Mouse (Mus musculus): ENCODE data around the gene Gon4l.
"Not testable (repeated sequence)": the region's sequence is repeated elsewhere in the genome, so short reads cannot be mapped to it uniquely, and the experiment has no call there.

Gon4l gene

DNA sequence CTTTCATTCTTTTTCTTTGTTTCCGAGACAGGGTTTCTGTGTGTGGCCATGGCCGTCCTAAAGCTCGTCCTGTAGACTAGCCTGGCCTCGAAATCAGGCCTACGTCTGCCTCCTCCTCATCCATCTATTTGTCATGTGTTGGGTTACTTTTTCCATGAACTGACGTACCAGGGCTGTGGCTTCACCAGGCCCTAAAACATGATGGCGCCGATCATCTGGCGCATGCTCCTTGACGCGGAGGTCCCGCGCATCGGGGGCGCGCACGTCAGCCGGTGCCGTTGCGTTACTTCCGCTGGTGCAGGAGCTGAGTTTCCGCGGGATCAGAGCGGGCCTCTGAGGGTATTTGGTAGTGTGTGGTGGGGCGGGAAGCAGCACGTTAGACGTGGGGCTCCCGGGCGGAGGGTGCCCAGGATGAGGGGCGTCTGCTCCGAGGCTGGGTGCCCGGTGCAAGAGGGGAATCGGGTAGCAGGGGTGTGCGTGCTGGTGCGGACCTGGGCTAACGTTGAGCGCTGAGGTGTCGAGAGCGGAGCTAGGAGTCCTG lies at the start of gene Gon4l:
Gene Gon4l, plus strand, starts transcription at position 281 of the 541 bp plus-strand sequence.
- DNase-seq = peak; percentile 94

DNA sequence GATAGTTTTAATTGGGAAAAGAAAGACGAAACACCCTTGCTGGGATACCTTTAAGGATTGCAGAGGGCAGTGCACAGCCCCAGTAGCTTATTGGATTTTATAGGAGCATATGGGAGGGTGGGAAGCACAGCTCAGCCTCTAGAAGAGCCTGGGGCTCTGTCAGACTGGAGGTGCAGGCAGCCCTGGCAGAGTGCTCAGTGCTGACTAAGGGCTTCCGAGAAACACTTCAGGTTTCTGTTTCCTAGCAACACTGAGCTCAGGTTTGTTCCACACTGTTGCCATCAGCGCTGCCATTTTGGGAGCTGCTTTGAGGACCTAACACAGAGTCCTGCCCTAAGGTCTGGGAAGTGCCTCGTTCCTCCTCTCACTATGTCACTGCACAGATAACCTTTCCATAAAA lies 48.7 kb upstream of the Gon4l start:
- not testable (repeated sequence) for DNase-seq

DNA sequence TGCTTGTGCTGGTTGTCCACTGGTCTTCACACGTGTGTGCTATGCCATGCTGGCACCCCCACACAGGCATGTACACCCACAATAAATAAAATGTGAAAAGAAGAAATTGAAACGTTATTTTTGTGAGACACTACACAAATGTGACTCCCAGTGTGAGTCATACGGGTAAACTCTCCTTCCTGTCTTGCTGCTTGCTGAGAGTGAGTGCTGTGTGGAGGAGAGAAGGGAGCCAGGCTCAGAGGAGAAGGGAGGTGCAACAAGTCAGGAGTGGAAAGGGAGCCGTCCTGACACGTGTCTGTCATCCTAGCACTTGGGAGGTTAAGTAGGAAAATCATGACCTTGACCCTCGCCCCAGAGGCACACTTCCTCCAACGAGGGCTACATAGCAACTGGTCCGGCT lies 48.2 kb upstream of the Gon4l start:
- not testable (repeated sequence) for DNase-seq

GRCm38 (mm10) chr3:88788033-88788432 lies 47.0 kb upstream of the Gon4l start:
- DNase-seq = not testable (repeated sequence)

DNA sequence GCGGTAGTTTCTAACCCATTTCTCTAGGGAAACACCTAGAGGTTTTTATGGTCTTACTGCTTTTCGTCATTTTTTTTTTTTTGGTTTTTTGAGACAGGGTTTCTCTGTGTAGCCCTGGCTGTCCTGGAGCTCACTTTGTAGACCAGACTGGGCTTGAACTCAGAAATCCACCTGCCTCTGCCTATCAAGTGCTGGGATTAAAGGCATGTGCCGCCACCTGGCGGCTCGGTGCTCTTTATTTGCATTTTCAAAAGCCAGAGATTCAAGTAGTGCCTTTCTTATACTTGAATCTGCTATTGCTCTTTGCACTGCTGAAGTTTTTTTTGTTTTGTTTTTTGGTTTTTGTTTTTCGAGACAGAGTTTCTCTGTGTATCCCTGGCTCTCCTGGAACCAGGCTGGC lies 37.5 kb upstream of the Gon4l start:
- DNase-seq = peak; percentile 45

- no peak for DNase-seq
These were observed 31.0 kb upstream of the Gon4l start for GRCm38 (mm10) chr3:88803910-88804540.

DNA sequence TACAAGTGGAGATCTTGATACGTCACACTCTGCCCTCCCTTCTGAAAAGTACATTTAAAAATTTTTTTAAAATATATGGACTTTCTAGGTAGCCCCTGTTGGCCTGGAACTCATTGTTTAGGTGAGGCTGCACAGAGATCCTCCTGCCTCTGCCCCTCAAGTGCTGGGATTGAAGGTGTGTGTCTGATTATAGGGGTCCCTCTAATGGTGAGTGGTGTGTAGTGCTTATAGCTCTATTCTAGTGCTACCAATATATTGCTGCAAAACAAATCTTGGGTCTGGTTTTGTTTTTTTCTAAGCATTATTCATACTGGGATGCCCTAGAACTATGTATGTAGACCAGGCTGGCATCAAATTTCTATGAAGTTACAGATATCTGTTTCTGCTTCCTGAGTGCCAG lies 9.3 kb upstream of the Gon4l start:
- DNase-seq = peak; percentile 44

GRCm38 (mm10) chr3:88827231-88827630 lies 7.8 kb upstream of the Gon4l start:
- DNase-seq = peak; percentile 65

GRCm38 (mm10) chr3:88831177-88832121 lies 3.6 kb upstream of the Gon4l start:
- DNase-seq = peak; percentile 97

DNA sequence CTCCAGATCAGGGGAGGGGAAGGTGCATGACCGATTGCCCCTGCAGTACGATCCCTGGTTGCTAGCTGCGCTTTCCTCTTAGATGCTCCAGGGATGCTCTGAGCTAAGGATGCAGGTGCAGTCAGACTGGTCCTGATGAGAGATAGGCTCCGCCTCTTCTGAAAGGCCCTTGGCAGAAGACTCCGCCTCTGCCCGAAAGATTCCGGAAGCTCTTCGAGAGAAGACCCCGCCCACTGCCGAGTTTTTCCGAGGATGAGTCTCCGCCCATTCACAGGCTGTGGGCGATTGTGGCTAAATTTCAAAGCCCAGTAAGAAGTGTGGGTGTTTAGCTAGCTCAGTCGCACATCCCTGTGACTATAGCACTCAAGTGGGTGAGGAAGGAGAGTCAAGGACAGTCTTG lies 2.6 kb upstream of the Gon4l start:
- peak; percentile 96 for DNase-seq

DNA sequence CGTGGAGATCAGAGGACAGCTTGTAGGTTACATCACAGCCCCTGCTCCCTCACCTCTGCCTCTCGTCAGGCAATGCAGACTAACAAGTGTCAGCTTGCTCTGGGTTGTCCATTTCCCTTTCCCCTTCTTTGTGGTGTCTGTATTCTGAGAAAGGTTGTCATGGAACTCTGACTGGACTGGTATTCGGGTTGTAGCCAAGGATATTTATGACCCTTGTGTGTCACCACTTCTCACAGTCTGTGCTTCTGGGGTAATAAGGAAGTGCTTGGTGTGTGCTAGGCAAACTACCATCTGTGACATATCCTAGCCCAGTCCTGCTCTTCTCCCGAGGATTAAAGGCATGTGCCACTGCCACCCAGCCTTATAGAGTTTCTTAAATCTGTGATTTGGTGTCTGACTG lies 14.1 kb downstream of the Gon4l start:
- no peak for DNase-seq

DNA sequence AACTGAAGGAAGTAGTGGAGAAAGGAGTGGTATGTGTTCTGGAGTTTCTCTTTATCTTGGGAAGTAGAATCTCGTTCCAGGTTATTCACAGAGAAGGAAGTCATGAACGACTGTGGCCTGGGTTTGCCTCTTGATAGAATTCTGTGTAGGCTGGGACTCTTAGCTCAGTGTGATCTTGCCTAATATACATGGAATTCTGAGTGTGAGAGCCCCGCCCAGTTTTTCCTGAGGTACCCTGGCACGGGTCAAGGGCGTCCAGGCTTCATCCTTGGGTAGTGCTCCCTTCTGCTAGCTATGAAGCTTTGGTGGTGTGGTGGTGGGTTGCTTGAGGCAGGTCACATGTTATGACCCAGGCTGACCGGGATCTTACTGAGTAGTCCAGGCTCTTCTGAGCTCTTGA lies 20.8 kb downstream of the Gon4l start:
- no peak for DNase-seq

- DNase-seq = no peak
These were observed 27.1 kb downstream of the Gon4l start for GRCm38 (mm10) chr3:88862129-88862528.

- DNase-seq = not testable (repeated sequence)
These were observed 31.7 kb downstream of the Gon4l start for GRCm38 (mm10) chr3:88866735-88867134.

GRCm38 (mm10) chr3:88867177-88867576 lies 32.1 kb downstream of the Gon4l start:
- not testable (repeated sequence) for DNase-seq

DNA sequence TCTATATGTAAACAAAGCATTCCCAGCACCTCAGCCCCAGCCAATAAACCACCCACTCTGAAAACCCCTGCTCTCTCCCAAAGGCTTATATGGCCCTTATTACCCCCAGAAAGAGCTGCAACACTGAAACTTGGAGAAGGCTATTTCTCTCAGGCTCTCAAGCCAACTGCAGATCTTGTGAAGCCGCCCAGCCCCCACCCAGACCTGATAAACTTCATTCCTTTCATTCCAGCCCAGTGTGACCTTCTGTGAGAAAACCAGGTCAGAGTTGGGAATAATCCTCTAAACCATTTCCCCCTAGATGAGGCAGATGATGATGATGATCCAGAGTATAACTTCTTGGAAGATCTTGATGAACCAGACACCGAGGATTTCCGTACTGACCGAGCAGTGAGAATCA lies 33.4 kb downstream of the Gon4l start:
- DNase-seq = not testable (repeated sequence)

- peak; percentile 55 for DNase-seq
These were observed 47.5 kb downstream of the Gon4l start for GRCm38 (mm10) chr3:88882536-88882935.

DNA sequence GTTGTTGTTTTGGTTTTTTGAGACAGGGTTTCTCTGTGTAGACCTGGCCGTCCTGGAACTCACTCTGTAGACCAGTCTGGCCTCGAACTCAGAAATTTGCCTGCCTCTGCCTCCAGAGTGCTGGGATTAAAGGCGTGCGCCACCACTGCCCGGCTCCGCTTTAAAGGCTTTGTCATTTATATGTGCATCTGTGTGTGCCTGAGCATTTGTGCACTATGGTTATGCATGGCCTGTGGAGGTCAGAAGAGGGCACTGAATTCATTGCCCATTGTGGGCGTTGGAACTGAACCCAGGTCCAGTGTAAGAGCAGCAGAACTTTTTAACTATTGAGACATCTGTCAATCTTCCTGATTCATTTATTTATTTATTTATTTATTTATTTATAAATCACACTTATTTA lies 58.0 kb downstream of the Gon4l start:
- not testable (repeated sequence) for DNase-seq

GRCm38 (mm10) chr3:88904803-88905202 lies 69.8 kb downstream of the Gon4l start:
- peak; percentile 51 for DNase-seq

GRCm38 (mm10) chr3:88905209-88905608 lies 70.2 kb downstream of the Gon4l start:
- DNase-seq = no peak

DNA sequence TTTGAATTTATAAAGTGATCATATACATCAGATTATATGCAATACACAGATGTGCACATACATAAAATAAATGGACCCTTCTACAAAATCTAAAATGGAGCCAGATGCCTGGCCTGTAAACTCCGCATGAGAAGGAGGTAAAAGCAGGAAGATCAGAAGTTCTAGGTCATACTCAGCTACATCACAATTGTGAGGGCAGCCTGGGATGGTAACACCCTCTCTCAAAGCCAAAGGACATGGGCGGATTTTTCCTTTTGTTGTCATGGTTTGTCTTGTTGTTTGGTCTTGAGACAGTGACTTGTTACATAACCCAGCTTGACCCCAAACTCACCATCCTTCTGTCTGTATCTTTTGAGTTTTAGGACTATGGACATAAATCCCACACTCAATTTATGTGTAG lies 70.7 kb downstream of the Gon4l start:
- DNase-seq = peak; percentile 62

GRCm38 (mm10) chr3:88906393-88907159 lies 71.5 kb downstream of the Gon4l start:
- DNase-seq = peak; percentile 60

DNA sequence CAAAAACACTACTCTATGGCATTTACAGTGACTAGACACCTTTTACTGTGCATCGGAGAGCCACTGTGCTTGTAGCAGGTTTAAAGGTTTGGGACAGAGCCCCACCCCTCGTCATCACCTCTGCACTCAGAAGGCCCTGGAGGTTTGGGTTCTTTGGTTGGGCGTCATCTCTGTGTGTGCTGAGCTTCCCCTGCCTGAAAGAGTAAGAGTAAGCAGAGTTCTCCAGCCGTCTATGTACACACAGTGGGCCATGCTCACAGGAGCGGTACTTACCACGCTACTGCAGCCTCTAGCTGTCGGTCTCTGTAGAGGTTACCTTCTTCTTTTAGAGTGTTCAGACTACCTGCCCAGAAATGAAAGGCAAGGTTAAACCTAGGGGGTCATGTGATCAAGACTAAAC lies 77.6 kb downstream of the Gon4l start:
- peak; percentile 88 for DNase-seq
